Mouse (Mus musculus): ENCODE data around the gene Adcy2. TPM values are rescaled to one million over a fixed set of nuclear protein-coding genes. Genes with fewer than 3 reads are reported as not detected.
A peak's percentile ranks its signal among the peaks of the same experiment; 100 is the strongest.

The Adcy2 gene
- polyA plus RNA-seq, 1 experiment: 2.7 TPM

GRCm38 (mm10) chr13:68581747-68582516 lies 417.4 kb downstream of the Adcy2 start, which contains the start of the genes Mtrr and Fastkd3:
TSS of gene Mtrr (minus strand) at chr13:68582149.
TSS of gene Fastkd3 (plus strand) at chr13:68582234.
- peak within 1 kb of the TSS; percentile 94 for H3K4me3 ChIP-seq (ENCODE audit: control insufficient read depth, low read depth, low read length)
- H3K4me1 ChIP-seq (ENCODE audit: control insufficient read depth, insufficient read depth, low read length): no peaks in the 10 kb centered on the region; the same call in 1 of the 2 replicates
- peaks cover 1% of the 10 kb centered on the region for H3K36me3 ChIP-seq (ENCODE audit: control insufficient read depth, insufficient read depth, low read length)
- no peaks in the 10 kb centered on the region for H3K27me3 ChIP-seq (ENCODE audit: control insufficient read depth, insufficient read depth, low read length)
- TF ChIP-seq CTCF (IDR thresholded peaks at IDR 0.05; ENCODE audit: control insufficient read depth, insufficient read depth, insufficient replicate concordance, low read depth, low read length): no peak
- peak; percentile 74 for TF ChIP-seq POLR2A (IDR thresholded peaks at IDR 0.05; ENCODE audit: control insufficient read depth, low read depth, low read length)
- peak within 1 kb of the TSS; percentile 90 for H3K27ac ChIP-seq (ENCODE audit: control insufficient read depth, insufficient read depth, low read depth, low read length)

GRCm38 (mm10) chr13:68581086-68581740 lies 418.1 kb downstream of the Adcy2 start:
- peak overlapping the region; percentile 90 for H3K27ac ChIP-seq (ENCODE audit: control insufficient read depth, insufficient read depth, low read depth, low read length)
- TF ChIP-seq POLR2A (IDR thresholded peaks at IDR 0.05; ENCODE audit: control insufficient read depth, low read depth, low read length) (no peak), CTCF (IDR thresholded peaks at IDR 0.05; ENCODE audit: control insufficient read depth, insufficient read depth, insufficient replicate concordance, low read depth, low read length) (no peak)
- no peaks in the 10 kb centered on the region; the same call in 1 of the 2 replicates for H3K4me1 ChIP-seq (ENCODE audit: control insufficient read depth, insufficient read depth, low read length)
- no peaks in the 10 kb centered on the region for H3K27me3 ChIP-seq (ENCODE audit: control insufficient read depth, insufficient read depth, low read length)
- peaks cover 1% of the 10 kb centered on the region for H3K36me3 ChIP-seq (ENCODE audit: control insufficient read depth, insufficient read depth, low read length)
- peak overlapping the region; percentile 94 for H3K4me3 ChIP-seq (ENCODE audit: control insufficient read depth, low read depth, low read length)

- H3K4me3 ChIP-seq (ENCODE audit: control insufficient read depth, low read depth, low read length): no peak overlapping the region
- peaks cover 3% of the 10 kb centered on the region for H3K36me3 ChIP-seq (ENCODE audit: control insufficient read depth, insufficient read depth, low read length)
- no peak for TF ChIP-seq CTCF (IDR thresholded peaks at IDR 0.05; ENCODE audit: control insufficient read depth, insufficient read depth, insufficient replicate concordance, low read depth, low read length)
- no peak for TF ChIP-seq POLR2A (IDR thresholded peaks at IDR 0.05; ENCODE audit: control insufficient read depth, low read depth, low read length)
- H3K27me3 ChIP-seq (ENCODE audit: control insufficient read depth, insufficient read depth, low read length): no peaks in the 10 kb centered on the region
- H3K4me1 ChIP-seq (ENCODE audit: control insufficient read depth, insufficient read depth, low read length): no peaks in the 10 kb centered on the region; the same call in 1 of the 2 replicates
- peak overlapping the region; percentile 32 for H3K27ac ChIP-seq (ENCODE audit: control insufficient read depth, insufficient read depth, low read depth, low read length)
Observed at GRCm38 (mm10) chr13:68577945-68578344, 421.4 kb downstream of the Adcy2 start.

GRCm38 (mm10) chr13:68574398-68574797 lies 424.9 kb downstream of the Adcy2 start:
- TF ChIP-seq CTCF (IDR thresholded peaks at IDR 0.05; ENCODE audit: control insufficient read depth, insufficient read depth, insufficient replicate concordance, low read depth, low read length): no peak
- no peak for TF ChIP-seq POLR2A (IDR thresholded peaks at IDR 0.05; ENCODE audit: control insufficient read depth, low read depth, low read length)
- Histone ChIP-seq H3K27ac (ENCODE audit: control insufficient read depth, insufficient read depth, low read depth, low read length) (no peak overlapping the region), H3K4me1 (ENCODE audit: control insufficient read depth, insufficient read depth, low read length) (no peaks in the 10 kb centered on the region), H3K27me3 (ENCODE audit: control insufficient read depth, insufficient read depth, low read length) (no peaks in the 10 kb centered on the region), H3K36me3 (ENCODE audit: control insufficient read depth, insufficient read depth, low read length) (peaks cover 3% of the 10 kb centered on the region), H3K4me3 (ENCODE audit: control insufficient read depth, low read depth, low read length) (no peak overlapping the region)

- peaks cover 4% of the 10 kb centered on the region for H3K36me3 ChIP-seq (ENCODE audit: control insufficient read depth, insufficient read depth, low read length)
- no peak overlapping the region; the same call in 1 of the 2 replicates for H3K27ac ChIP-seq (ENCODE audit: control insufficient read depth, insufficient read depth, low read depth, low read length)
- H3K27me3 ChIP-seq (ENCODE audit: control insufficient read depth, insufficient read depth, low read length): no peaks in the 10 kb centered on the region
- TF ChIP-seq CTCF (IDR thresholded peaks at IDR 0.05; ENCODE audit: control insufficient read depth, insufficient read depth, insufficient replicate concordance, low read depth, low read length) (no peak), POLR2A (IDR thresholded peaks at IDR 0.05; ENCODE audit: control insufficient read depth, low read depth, low read length) (no peak)
- H3K4me3 ChIP-seq (ENCODE audit: control insufficient read depth, low read depth, low read length): no peak overlapping the region
- H3K4me1 ChIP-seq (ENCODE audit: control insufficient read depth, insufficient read depth, low read length): no peaks in the 10 kb centered on the region
Observed at GRCm38 (mm10) chr13:68572966-68573913, 426.1 kb downstream of the Adcy2 start.

- H3K27ac ChIP-seq (ENCODE audit: control insufficient read depth, insufficient read depth, low read depth, low read length): no peak overlapping the region
- TF ChIP-seq POLR2A (IDR thresholded peaks at IDR 0.05; ENCODE audit: control insufficient read depth, low read depth, low read length) (no peak), CTCF (IDR thresholded peaks at IDR 0.05; ENCODE audit: control insufficient read depth, insufficient read depth, insufficient replicate concordance, low read depth, low read length) (no peak)
- no peaks in the 10 kb centered on the region for H3K27me3 ChIP-seq (ENCODE audit: control insufficient read depth, insufficient read depth, low read length)
- peaks cover 4% of the 10 kb centered on the region for H3K36me3 ChIP-seq (ENCODE audit: control insufficient read depth, insufficient read depth, low read length)
- no peaks in the 10 kb centered on the region for H3K4me1 ChIP-seq (ENCODE audit: control insufficient read depth, insufficient read depth, low read length)
- no peak overlapping the region for H3K4me3 ChIP-seq (ENCODE audit: control insufficient read depth, low read depth, low read length)
Observed at GRCm38 (mm10) chr13:68572247-68572646, 427.1 kb downstream of the Adcy2 start.
